Mouse (Mus musculus): ENCODE results near the gene Cd274.
"Not testable (repeated sequence)": the region's sequence is repeated elsewhere in the genome, so short reads cannot be mapped to it uniquely, and the experiment has no call there.

Gene Cd274

GRCm38 (mm10) chr19:29394721-29395120 is 27.5 kb downstream of the Cd274 start:
- DNase-seq (ENCODE audit: low spot score) = no peak

- no peak for DNase-seq (ENCODE audit: low spot score)
Observed at GRCm38 (mm10) chr19:29396353-29396752, 29.1 kb downstream of the Cd274 start.

- no peak for DNase-seq (ENCODE audit: low spot score)
Observed at GRCm38 (mm10) chr19:29399786-29400185, 32.5 kb downstream of the Cd274 start.

GRCm38 (mm10) chr19:29400466-29400865 is 33.2 kb downstream of the Cd274 start:
- no peak for DNase-seq (ENCODE audit: low spot score)

GRCm38 (mm10) chr19:29402621-29403020 is 35.4 kb downstream of the Cd274 start:
- no peak for DNase-seq (ENCODE audit: low spot score)

GRCm38 (mm10) chr19:29403251-29403650 is 36.0 kb downstream of the Cd274 start:
- no peak for DNase-seq (ENCODE audit: low spot score)

GRCm38 (mm10) chr19:29405388-29405787 is 38.1 kb downstream of the Cd274 start:
- DNase-seq (ENCODE audit: low spot score) = no peak

GRCm38 (mm10) chr19:29406042-29407017 is 39.1 kb downstream of the Cd274 start:
- no peak for DNase-seq (ENCODE audit: low spot score)

- DNase-seq (ENCODE audit: low spot score) = no peak
Observed at GRCm38 (mm10) chr19:29410619-29411018, 43.4 kb downstream of the Cd274 start, which contains the start of gene Pdcd1lg2. Gene Pdcd1lg2 (plus strand): TSS chr19:29410919.

- DNase-seq (ENCODE audit: low spot score) = no peak
Observed at GRCm38 (mm10) chr19:29412476-29413420, 45.5 kb downstream of the Cd274 start.

- DNase-seq (ENCODE audit: low spot score) = no peak
Observed at GRCm38 (mm10) chr19:29414513-29414912, 47.3 kb downstream of the Cd274 start.

GRCm38 (mm10) chr19:29414917-29415316 is 47.7 kb downstream of the Cd274 start:
- not testable (repeated sequence) for DNase-seq (ENCODE audit: low spot score)

- no peak for DNase-seq (ENCODE audit: low spot score)
Observed at GRCm38 (mm10) chr19:29416393-29416902, 49.2 kb downstream of the Cd274 start.

GRCm38 (mm10) chr19:29417188-29417587 is 49.9 kb downstream of the Cd274 start:
- DNase-seq (ENCODE audit: low spot score) = no peak

- DNase-seq (ENCODE audit: low spot score) = no peak
Observed at GRCm38 (mm10) chr19:29417894-29418293, 50.6 kb downstream of the Cd274 start.

GRCm38 (mm10) chr19:29418661-29419115 is 51.4 kb downstream of the Cd274 start:
- DNase-seq (ENCODE audit: low spot score) = no peak

GRCm38 (mm10) chr19:29419506-29419905 is 52.3 kb downstream of the Cd274 start:
- DNase-seq (ENCODE audit: low spot score) = no peak

GRCm38 (mm10) chr19:29419946-29420345 is 52.7 kb downstream of the Cd274 start:
- no peak for DNase-seq (ENCODE audit: low spot score)

- no peak for DNase-seq (ENCODE audit: low spot score)
Observed at GRCm38 (mm10) chr19:29420397-29420796, 53.1 kb downstream of the Cd274 start.

- no peak for DNase-seq (ENCODE audit: low spot score)
Observed at GRCm38 (mm10) chr19:29422013-29422645, 54.9 kb downstream of the Cd274 start.

- DNase-seq (ENCODE audit: low spot score) = no peak
Observed at GRCm38 (mm10) chr19:29422796-29423195, 55.5 kb downstream of the Cd274 start.

GRCm38 (mm10) chr19:29430516-29430915 is 63.3 kb downstream of the Cd274 start:
- DNase-seq (ENCODE audit: low spot score) = no peak

All from urinary bladder, postnatal 25 days (tissue).